Mouse (Mus musculus) embryo, embryonic 9.5 days (tissue): Measurements from ENCODE around the gene Xndc1.

Experiments
- DNase-seq: peaks from one replicate; pipeline ENCODE4 v3.0.0-alpha.2; 2017; ENCODE audit errors: extremely low spot score

Gene Xndc1

DNA sequence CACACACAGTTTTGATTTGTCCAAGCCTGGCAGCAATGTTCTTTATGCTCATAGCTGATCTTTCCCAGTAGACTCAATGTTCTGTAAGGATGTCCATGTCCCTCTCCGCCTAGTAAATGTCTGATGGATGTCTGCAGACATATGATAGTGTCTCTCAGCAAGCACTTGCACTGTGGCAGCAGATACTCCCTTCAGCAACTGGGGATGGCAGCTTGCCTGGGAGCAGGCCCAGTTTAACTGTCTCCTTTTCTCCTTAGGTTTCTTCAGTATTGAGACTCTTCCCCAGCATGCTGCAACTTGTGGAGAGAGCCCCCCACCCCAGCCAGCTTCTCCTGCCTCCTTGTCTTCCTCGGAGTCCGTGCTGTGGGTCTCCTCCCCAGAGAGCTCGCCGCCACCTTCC is 16.5 kb downstream of the Xndc1 start:
- DNase-seq: no peak

DNA sequence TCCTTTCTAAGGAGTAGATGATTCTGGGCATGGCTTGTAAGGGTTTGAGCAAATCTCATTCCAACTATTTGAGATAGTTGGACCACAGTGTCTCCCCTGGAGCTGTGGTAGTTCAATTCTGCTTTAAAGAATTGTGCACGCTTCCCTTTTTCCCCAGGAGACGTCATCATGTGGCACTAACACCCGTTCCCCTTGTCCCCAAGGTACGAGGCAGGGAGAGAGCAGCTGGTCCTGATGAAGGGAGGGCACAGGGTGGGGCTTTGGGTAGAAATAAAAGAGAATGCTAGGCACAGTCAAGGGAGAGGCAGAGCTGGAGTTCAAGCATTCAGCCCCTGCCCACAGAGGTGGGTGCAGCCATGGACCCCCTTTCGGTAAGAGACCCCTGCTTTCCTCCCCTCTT is 17.5 kb downstream of the Xndc1 start, which contains the start of gene Trpc2:
Trpc2 (plus strand) TSS at position 301 of the 400 bp plus-strand sequence.
- no peak for DNase-seq

GRCm38 (mm10) chr7:102084041-102084696 is 18.9 kb downstream of the Xndc1 start:
- no peak for DNase-seq

GRCm38 (mm10) chr7:102087336-102087735 is 22.0 kb downstream of the Xndc1 start:
- no peak for DNase-seq

GRCm38 (mm10) chr7:102099760-102100661 is 34.7 kb downstream of the Xndc1 start:
- peak; percentile 74 for DNase-seq

DNA sequence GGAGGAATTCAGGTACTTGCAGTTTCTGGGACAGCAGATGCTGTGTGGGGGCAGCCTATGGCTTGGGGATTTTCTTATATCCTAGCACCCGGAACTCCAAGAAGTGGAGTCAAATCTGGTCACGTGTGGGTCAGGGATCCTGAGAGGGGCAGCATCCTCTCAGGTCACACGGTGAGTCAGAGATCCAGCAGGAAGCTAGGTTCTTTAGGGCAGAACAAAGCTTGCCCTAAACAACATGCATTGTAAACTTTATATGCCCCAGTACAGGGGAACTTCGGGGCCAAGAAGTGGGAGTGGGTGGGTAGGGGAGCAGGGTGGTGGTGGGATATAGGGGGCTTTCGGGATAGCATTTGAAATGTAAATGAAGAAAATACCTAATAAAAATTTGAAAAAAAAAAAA is 35.6 kb downstream of the Xndc1 start:
- DNase-seq: no peak

GRCm38 (mm10) chr7:102101487-102101886 is 36.2 kb downstream of the Xndc1 start, which contains the start of gene Art1:
TSS of gene Art1 (plus strand) at chr7:102101743.
- peak; percentile 19 for DNase-seq

GRCm38 (mm10) chr7:102102241-102102640 is 36.9 kb downstream of the Xndc1 start:
- DNase-seq: peak; percentile 22

GRCm38 (mm10) chr7:102102696-102103095 is 37.4 kb downstream of the Xndc1 start:
- DNase-seq: peak; percentile 17

- DNase-seq: no peak
Measured at GRCm38 (mm10) chr7:102103555-102103954, 38.2 kb downstream of the Xndc1 start.

- DNase-seq: no peak
Measured at GRCm38 (mm10) chr7:102104126-102104525, 38.8 kb downstream of the Xndc1 start.

DNA sequence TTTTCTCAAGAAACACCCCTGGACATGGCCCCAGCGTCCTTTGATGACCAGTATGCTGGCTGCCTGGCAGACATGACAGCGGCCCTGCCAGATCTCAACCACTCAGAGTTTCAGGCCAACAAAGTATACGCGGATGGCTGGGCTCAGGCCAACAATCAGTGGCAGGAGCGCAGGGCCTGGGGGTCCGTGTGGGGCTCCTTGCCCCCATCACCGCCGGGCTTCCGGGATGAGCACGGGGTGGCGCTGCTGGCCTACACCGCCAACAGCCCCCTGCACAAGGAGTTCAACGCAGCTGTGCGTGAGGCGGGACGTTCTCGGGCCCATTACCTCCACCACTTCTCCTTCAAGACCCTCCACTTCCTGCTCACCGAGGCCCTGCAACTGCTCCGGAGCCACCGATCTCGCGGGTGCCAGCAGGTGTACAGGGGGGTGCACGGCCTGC is 41.4 kb downstream of the Xndc1 start:
- peak; percentile 39 for DNase-seq

GRCm38 (mm10) chr7:102108206-102108605 is 42.9 kb downstream of the Xndc1 start:
- DNase-seq: no peak

- no peak for DNase-seq
Measured at GRCm38 (mm10) chr7:102109171-102109570, 43.9 kb downstream of the Xndc1 start, which contains the start of gene Art5. TSS of gene Art5 (minus strand) at chr7:102109489.

DNA sequence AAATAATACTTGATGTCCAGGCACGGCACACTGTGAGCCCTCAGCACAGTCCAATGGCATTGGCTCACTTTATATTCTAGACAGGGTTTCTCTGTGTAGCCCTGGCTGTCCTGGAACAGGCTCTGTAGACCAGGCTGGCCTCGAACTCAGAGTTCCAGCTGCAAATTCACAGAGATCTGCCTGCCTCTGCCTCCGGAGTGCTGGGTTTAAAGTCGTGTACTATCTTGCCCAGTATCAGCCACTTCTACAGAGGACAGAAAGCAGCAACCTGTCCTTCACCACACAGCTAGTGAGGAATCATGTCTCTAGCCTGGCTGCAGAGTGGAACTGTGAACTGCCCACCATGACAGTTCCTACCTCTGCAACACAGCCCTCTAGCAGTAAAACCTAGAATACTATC is 44.4 kb downstream of the Xndc1 start:
- DNase-seq: no peak

DNA sequence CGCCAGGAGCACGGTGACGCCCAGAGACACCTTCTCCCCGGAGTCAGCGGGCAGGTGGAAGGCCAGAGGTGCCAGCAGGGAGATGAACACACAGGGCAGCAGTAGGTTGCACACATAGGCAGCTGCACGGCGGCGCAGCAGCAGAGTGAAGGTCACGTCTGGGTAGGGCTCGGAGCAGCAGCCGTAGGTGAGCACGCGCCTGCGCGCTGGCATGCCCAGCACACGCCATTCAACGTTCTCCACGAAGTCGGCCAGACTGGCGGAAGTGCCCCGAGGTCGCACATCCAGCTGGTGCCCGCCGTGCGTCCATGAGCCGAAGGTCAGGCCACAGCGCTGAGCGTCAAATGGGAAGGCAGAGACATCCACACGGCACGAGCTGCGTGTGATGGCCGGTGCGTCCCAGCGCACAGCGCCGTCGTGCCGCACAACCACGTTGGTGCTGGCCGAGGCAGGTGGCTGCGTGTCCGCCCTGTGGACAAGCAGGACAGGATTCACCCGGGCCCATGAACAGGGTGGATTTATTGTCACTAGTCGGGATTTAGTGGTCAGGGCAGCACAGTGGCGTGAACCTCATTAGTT is 47.9 kb downstream of the Xndc1 start:
- DNase-seq: no peak

GRCm38 (mm10) chr7:102116579-102117331 is 51.4 kb downstream of the Xndc1 start, which contains the start of gene Chrna10:
TSS of gene Chrna10 (minus strand) at chr7:102116828.
- DNase-seq: no peak

- DNase-seq: no peak
Measured at GRCm38 (mm10) chr7:102117382-102117781, 52.1 kb downstream of the Xndc1 start.

- no peak for DNase-seq
Measured at GRCm38 (mm10) chr7:102120326-102120725, 55.0 kb downstream of the Xndc1 start.

DNA sequence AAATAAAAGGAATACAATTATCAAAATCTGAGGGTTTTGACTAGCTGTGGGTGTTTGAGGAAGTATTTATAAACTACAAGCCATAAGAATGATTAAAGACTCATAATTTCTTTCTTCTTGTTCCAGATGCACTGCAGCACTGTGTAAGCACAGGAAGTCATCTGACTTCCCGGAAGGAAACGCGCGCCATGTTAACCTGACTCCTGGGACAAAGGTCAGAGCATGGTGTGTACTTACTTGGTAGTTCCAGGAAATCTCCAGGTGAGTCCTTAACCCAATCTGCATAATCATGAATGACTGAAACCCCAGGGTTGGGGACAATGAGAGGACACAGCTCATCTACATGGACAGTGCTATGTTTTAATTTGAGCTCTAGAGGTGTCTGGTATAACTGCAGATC is 67.1 kb downstream of the Xndc1 start:
- no peak for DNase-seq
